Mouse (Mus musculus): ENCODE results near the gene Gm43518. TPM values are rescaled to one million over a fixed set of nuclear protein-coding genes. Genes with fewer than 3 reads are reported as not detected.

Gm43518 gene
- polyA plus RNA-seq (2016; fragmentation: Nextera tagmentation; extraction: Ambion mirVana): 2.4 and 2.7 TPM in 2 replicates

DNA sequence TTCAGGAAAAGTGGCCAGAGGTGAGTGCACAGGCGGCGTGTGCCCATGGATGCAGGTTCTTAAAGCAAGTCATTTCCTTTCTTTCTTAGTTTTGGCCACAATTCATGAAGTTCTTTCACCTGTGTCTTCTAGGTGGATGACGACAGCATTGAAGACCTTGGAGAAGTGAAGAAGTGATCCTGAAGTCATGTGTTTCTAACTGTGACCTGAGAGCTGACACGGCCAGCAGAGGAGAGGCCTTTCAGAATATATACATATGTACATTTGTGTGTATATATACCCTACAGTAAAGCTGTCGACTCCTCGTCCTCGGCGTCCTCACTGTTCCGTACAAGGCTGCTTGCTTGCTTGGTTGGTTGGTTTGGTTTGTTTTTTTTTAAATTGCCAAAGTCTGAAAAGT lies at the start of gene Gm43518:
Gene Gm43518 (plus strand): TSS at position 301 of the 400 bp plus-strand sequence.
- Histone ChIP-seq H3K4me3 (no peak within 1 kb of the TSS), H3K9me3 (no peaks in the 10 kb centered on the region), H3K27ac (no peak within 1 kb of the TSS), H3K4me1 (peaks cover 7% of the 10 kb centered on the region; the same call in 1 of the 2 replicates), H3K27me3 (ENCODE audit: insufficient read depth, poor library complexity, severe bottlenecking) (no peaks in the 10 kb centered on the region), H3K36me3 (peaks cover 74% of the 10 kb centered on the region)
- WGBS: 93% methylated on average over 9 of the region's 9 CpGs
- no peak for DNase-seq (ENCODE audit: low spot score)

DNA sequence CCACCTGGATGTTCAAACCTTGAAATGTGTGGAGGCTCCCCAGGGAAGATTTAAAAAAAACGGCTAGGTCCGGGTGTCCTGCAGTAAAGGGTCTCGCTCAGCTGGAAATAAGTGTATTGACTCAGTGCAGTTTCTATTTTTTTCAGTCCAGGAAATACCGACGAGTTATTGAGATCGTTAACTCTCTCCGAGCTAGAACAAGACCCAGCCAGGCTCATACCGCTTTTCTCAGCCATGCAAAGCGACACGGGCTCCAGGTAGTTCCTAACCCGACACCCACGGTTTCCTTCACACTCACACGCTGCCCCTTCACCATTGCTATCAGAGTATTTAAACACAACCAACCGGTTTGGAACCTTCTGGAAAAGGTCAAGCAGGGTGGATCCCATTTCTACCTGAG lies 49.2 kb upstream of the Gm43518 start:
- Histone ChIP-seq H3K4me3 (no peak overlapping the region), H3K27me3 (ENCODE audit: insufficient read depth, poor library complexity, severe bottlenecking) (no peaks in the 10 kb centered on the region; the same call in 1 of the 2 replicates), H3K9me3 (no peaks in the 10 kb centered on the region), H3K36me3 (no peaks in the 10 kb centered on the region), H3K27ac (no peak overlapping the region), H3K4me1 (peaks cover 3% of the 10 kb centered on the region; the same call in 1 of the 2 replicates)
- DNase-seq (ENCODE audit: low spot score): no peak
- 69% methylated on average over 14 of the region's 14 CpGs for WGBS

GRCm38 (mm10) chr5:123879928-123880327 lies 47.3 kb upstream of the Gm43518 start, which contains the start of gene Hcar1:
Gene Hcar1 (minus strand): TSS chr5:123880020.
- Histone ChIP-seq H3K27me3 (ENCODE audit: insufficient read depth, poor library complexity, severe bottlenecking) (no peaks in the 10 kb centered on the region; the same call in 1 of the 2 replicates), H3K4me1 (peaks cover 3% of the 10 kb centered on the region; the same call in 1 of the 2 replicates), H3K27ac (no peak within 1 kb of the TSS), H3K9me3 (no peaks in the 10 kb centered on the region), H3K4me3 (no peak within 1 kb of the TSS), H3K36me3 (no peaks in the 10 kb centered on the region)
- WGBS: 55% methylated on average over 12 of the region's 12 CpGs
- DNase-seq (ENCODE audit: low spot score): no peak

- peaks cover 3% of the 10 kb centered on the region; the same call in 1 of the 2 replicates for H3K4me1 ChIP-seq
- 72% methylated on average over 12 of the region's 14 CpGs for WGBS
Observed at GRCm38 (mm10) chr5:123880778-123881177, 46.4 kb upstream of the Gm43518 start.

DNA sequence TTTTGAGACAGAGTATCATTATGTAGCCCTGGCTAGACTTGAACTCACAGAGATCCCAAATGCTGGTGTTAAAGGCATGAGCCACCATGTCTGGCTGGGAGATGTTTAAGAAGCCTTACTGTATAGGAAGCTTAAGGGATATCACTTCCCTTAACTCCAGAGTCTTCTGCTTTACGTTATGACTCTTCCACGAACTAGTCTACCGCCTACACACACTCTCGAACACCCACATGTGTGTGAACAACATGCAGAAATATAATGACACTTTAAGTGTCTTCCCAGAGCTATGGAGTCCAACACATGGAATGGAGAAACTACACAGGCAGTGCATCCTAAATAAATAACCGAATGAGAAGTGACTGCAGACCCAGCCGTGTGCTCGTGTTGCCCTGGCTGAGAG lies 43.3 kb upstream of the Gm43518 start:
- DNase-seq (ENCODE audit: low spot score): no peak
- no peak overlapping the region for H3K4me3 ChIP-seq
- no peak overlapping the region for H3K27ac ChIP-seq
- peaks cover 3% of the 10 kb centered on the region; the same call in 1 of the 2 replicates for H3K4me1 ChIP-seq
- H3K27me3 ChIP-seq (ENCODE audit: insufficient read depth, poor library complexity, severe bottlenecking): no peaks in the 10 kb centered on the region; the same call in 1 of the 2 replicates
- no peaks in the 10 kb centered on the region for H3K9me3 ChIP-seq
- 76% methylated on average over 7 of the region's 7 CpGs for WGBS
- no peaks in the 10 kb centered on the region for H3K36me3 ChIP-seq

More at GRCm38 (mm10) chr5:123880778-123881177, 46.4 kb upstream of the Gm43518 start:
- Histone ChIP-seq H3K36me3 (no peaks in the 10 kb centered on the region), H3K4me3 (no peak overlapping the region), H3K27ac (no peak overlapping the region), H3K9me3 (no peaks in the 10 kb centered on the region), H3K27me3 (ENCODE audit: insufficient read depth, poor library complexity, severe bottlenecking) (no peaks in the 10 kb centered on the region; the same call in 1 of the 2 replicates)
- DNase-seq (ENCODE audit: low spot score): no peak

GRCm38 (mm10) chr5:123884332-123884731 lies 42.9 kb upstream of the Gm43518 start:
- 70% methylated on average over 10 of the region's 10 CpGs for WGBS
- Histone ChIP-seq H3K4me3 (no peak overlapping the region), H3K27me3 (ENCODE audit: insufficient read depth, poor library complexity, severe bottlenecking) (no peaks in the 10 kb centered on the region; the same call in 1 of the 2 replicates), H3K36me3 (no peaks in the 10 kb centered on the region), H3K4me1 (peaks cover 3% of the 10 kb centered on the region; the same call in 1 of the 2 replicates), H3K9me3 (no peaks in the 10 kb centered on the region), H3K27ac (no peak overlapping the region)
- DNase-seq (ENCODE audit: low spot score): no peak

GRCm38 (mm10) chr5:123886365-123886764 lies 40.9 kb upstream of the Gm43518 start:
- WGBS: 76% methylated on average over 3 of the region's 3 CpGs
- H3K4me3 ChIP-seq: no peak overlapping the region
- H3K36me3 ChIP-seq: no peaks in the 10 kb centered on the region
- H3K27ac ChIP-seq: no peak overlapping the region
- no peaks in the 10 kb centered on the region; the same call in 1 of the 2 replicates for H3K4me1 ChIP-seq
- H3K9me3 ChIP-seq: no peaks in the 10 kb centered on the region
- H3K27me3 ChIP-seq (ENCODE audit: insufficient read depth, poor library complexity, severe bottlenecking): no peaks in the 10 kb centered on the region; the same call in 1 of the 2 replicates
- no peak for DNase-seq (ENCODE audit: low spot score)

DNA sequence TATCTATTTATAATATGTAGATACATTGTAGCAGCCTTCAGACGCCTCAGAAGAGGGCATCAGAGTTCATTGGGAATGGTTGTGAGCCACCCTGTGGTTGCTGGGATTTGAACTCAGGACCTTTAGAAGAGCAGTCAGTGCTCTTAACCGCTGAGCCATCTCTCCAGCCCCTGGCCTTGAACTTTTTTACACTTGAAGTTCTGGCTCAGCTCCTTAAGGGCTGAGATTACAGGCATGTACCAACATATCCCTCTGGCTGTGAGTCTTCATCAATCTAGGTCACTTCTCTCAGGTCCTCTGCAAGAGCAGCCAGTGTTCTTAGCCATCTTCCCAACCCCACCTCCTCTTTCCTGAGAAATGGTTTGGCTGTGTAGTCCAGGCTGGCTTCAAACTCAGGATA lies 36.9 kb upstream of the Gm43518 start:
- no peaks in the 10 kb centered on the region for H3K27me3 ChIP-seq (ENCODE audit: insufficient read depth, poor library complexity, severe bottlenecking)
- no peaks in the 10 kb centered on the region for H3K4me1 ChIP-seq
- no peak for DNase-seq (ENCODE audit: low spot score)
- H3K36me3 ChIP-seq: no peaks in the 10 kb centered on the region
- 68% methylated on average over 2 of the region's 2 CpGs for WGBS
- no peak overlapping the region for H3K27ac ChIP-seq
- H3K9me3 ChIP-seq: no peaks in the 10 kb centered on the region
- no peak overlapping the region for H3K4me3 ChIP-seq

DNA sequence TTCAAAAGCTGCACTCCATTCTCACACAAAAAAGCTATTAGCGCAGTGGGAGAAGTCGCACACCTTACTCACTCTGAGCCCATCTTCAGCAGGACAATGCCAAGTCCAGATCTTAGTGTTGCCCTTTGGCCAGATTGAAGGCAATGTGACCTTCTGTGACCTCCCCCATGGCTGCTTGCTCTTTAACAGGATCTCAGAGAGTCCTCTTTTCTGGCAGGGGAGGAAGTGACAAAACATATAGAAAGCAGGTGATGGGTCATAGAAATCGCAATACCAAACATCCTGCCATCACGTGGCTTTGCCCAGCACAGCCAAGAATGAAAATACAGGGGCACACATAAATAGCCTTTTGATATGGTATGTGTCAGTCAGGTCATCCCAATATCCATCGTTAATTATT lies 36.2 kb upstream of the Gm43518 start:
- no peak for DNase-seq (ENCODE audit: low spot score)
- WGBS: 76% methylated on average over 5 of the region's 5 CpGs

GRCm38 (mm10) chr5:123891669-123892068 lies 35.5 kb upstream of the Gm43518 start:
- H3K4me1 ChIP-seq: no peaks in the 10 kb centered on the region
- H3K4me3 ChIP-seq: no peak overlapping the region
- no peaks in the 10 kb centered on the region for H3K36me3 ChIP-seq
- 37% methylated on average over 6 of the region's 6 CpGs for WGBS
- no peak overlapping the region for H3K27ac ChIP-seq
- H3K27me3 ChIP-seq (ENCODE audit: insufficient read depth, poor library complexity, severe bottlenecking): no peaks in the 10 kb centered on the region
- no peak for DNase-seq (ENCODE audit: low spot score)
- H3K9me3 ChIP-seq: no peaks in the 10 kb centered on the region

More for the DNA sequence above, 36.2 kb upstream of the Gm43518 start:
- Histone ChIP-seq H3K9me3 (no peaks in the 10 kb centered on the region), H3K4me3 (no peak overlapping the region), H3K4me1 (no peaks in the 10 kb centered on the region), H3K36me3 (no peaks in the 10 kb centered on the region), H3K27ac (no peak overlapping the region), H3K27me3 (ENCODE audit: insufficient read depth, poor library complexity, severe bottlenecking) (no peaks in the 10 kb centered on the region)

DNA sequence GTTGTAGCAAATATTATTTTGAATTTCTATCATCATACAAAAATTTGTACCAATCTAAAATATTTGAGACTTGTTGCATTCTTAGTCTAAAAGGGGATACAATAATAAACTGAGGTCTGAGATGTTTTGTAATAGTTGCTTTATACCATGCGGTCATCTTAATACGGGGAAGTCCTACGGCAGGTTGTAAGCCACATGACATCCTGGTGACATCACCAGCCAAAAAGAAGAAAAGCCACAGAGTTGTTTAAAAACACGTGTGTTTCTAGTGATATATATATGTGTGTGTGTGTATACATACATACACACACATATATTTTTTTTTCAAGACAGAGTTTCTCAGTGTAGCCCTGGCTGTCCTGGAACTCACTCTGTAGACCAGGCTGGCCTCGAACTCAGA lies 33.7 kb upstream of the Gm43518 start:
- H3K9me3 ChIP-seq: no peaks in the 10 kb centered on the region
- H3K4me3 ChIP-seq: no peak overlapping the region
- WGBS: 91% methylated on average over 5 of the region's 5 CpGs
- H3K27ac ChIP-seq: no peak overlapping the region
- H3K36me3 ChIP-seq: no peaks in the 10 kb centered on the region
- no peaks in the 10 kb centered on the region for H3K4me1 ChIP-seq
- DNase-seq (ENCODE audit: low spot score): no peak
- H3K27me3 ChIP-seq (ENCODE audit: insufficient read depth, poor library complexity, severe bottlenecking): no peaks in the 10 kb centered on the region

GRCm38 (mm10) chr5:123896395-123896794 lies 30.8 kb upstream of the Gm43518 start:
- H3K27me3 ChIP-seq (ENCODE audit: insufficient read depth, poor library complexity, severe bottlenecking): no peaks in the 10 kb centered on the region
- WGBS: 74% methylated on average over 11 of the region's 11 CpGs
- no peak overlapping the region for H3K27ac ChIP-seq
- no peaks in the 10 kb centered on the region for H3K36me3 ChIP-seq
- H3K4me1 ChIP-seq: no peaks in the 10 kb centered on the region
- H3K4me3 ChIP-seq: no peak overlapping the region
- no peak for DNase-seq (ENCODE audit: low spot score)
- no peaks in the 10 kb centered on the region for H3K9me3 ChIP-seq

DNA sequence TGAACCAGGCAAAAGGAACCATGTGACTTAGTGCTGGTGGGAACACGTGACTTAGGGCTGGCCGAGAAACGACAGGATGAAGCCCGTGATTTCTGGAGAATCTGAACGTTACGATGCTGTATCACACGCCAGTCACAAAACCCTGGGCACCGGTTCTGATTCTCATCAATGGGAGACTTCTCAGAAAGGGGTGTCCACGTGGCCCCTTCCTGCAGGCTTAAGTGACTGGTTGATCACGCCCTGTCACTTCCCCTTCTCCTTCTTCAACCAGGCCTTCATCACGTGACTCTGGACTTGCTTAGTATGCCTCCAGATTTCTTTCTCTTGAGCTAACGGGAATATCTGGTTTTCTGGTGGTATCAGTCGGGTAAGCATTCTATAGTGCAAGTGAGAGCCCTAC lies 29.9 kb upstream of the Gm43518 start:
- Histone ChIP-seq H3K36me3 (no peaks in the 10 kb centered on the region), H3K27ac (no peak overlapping the region), H3K4me3 (no peak overlapping the region), H3K4me1 (no peaks in the 10 kb centered on the region), H3K9me3 (no peaks in the 10 kb centered on the region), H3K27me3 (ENCODE audit: insufficient read depth, poor library complexity, severe bottlenecking) (no peaks in the 10 kb centered on the region)
- WGBS: 81% methylated on average over 13 of the region's 13 CpGs
- no peak for DNase-seq (ENCODE audit: low spot score)
